Mouse (Mus musculus) Muller cell, postnatal 12 days (primary cell): Measurements from ENCODE around the gene Raet1e.
"Not testable (repeated sequence)": the region's sequence is repeated elsewhere in the genome, so short reads cannot be mapped to it uniquely, and the experiment has no call there.

Experiments used
- DNase-seq: peaks from one replicate; pipeline ENCODE4 v3.0.0-alpha.2; 2015; ENCODE audit errors: inconsistent ontology term

Raet1e gene

DNA sequence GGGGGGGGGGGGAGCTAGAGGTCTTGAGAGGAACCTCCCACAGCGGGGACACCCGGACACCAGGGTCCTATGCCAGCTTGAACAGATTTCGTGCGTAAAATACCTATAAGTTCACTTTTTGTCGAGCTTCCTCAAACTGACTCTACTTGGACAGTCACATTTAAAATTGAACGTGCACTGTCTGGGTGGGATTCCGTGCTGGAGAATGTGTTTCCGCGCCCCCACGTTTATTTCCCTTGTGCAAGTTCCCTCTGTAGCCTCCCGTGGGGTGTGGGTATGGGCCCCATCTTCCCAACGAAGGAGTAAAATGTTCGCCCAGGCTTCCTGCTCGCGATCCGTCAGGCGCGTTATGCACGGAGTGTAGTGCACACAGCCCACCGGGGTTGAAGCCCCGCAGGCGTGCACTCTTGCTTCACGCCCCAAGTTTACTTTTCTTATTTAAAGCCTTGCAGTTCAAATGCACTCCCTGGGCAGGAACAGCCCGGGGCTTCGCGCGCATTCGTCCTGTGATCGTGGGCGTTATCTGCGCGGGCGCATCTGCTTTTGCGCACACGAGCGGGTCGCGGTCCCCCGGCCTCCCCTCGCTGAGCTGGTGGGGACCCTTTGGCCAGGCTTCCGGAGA lies 115.4 kb downstream of the Raet1e start:
- DNase-seq = peak; percentile 25

DNA sequence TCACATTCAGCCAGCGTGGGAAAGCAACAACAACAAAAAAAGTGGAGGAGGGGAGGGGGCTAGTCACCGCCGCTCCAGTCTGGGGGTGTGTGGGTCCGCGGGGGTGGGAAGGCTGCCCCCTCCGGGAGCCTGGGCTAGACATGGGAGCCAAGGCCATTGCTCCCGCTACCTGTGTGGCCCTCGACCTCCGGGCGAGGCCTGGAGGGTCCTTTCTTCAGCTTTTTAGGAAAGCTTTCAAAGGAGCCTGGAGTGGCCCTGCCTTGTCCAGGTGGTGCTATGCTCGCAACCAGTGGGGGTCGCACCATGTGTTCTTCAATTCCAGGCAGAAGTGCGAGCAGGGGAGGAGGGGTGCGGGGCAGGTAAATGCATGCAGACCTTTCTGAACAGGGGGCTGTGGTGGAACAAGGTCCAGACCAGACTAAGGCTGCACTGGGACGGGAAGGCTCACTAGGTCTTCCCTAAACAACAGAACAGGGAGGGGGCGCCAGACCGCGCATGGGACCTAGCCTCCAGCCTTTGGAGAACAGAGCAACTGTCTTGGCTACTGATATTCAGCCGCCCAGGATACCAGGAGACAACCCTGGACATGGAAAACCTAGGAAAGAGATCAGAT lies 116.2 kb downstream of the Raet1e start:
- DNase-seq = no peak

DNA sequence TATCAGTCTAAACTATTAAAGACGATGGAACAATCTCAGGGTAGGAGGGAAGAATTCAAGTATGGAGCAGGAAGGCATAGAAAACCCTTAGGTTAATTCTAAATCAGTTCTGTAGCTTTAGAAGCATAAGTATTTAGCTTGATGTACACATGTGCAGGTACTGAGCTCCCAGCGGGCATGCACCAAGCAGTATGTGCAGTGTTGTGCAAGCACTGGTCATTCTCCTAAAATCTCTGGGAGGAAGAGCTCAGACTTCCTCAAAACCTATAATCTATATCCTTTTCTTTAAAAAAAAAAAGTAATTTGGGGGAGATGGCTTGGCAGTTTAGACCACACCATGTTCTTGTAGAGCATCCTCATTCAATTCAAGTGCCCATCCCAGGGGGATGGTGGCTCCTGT lies 120.1 kb downstream of the Raet1e start:
- DNase-seq = not testable (repeated sequence)

DNA sequence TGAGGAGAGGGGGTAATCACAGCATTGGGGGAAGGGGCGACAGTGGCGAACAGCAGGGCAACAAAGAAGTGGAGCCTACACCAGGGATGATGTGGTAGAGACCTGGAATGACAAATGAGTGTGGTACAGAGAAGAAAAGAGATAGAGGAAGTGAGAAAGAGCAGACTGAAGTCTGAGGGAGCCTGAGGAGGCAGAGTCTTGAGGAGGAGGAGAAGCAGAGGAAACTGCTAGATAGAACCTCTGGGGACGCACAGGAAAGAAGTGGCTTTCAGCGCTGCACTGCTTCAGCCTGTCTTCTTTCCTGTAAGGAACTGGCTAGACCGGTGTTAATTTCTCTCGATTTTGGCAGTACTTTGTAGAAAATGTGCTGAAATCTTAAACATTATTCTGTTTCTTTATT lies 124.4 kb downstream of the Raet1e start:
- no peak for DNase-seq

DNA sequence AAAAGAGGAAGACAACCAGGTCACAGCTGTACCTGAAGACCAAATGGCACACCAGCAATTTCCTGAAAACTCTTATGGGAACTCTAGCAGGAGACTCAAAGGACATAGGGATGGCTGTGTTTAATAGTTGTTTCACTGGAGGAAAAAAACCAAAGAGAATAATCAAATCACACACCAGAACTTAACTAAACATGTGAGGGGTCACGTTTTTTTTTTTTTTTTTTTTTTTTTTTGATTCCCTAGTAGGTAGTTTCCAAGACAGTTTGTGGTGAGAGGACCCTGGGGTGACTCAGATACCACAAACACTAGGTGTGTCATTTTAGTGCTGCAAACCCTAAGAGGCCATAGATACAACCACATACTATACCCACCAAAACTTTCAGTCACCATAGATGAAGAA lies 137.3 kb downstream of the Raet1e start:
- no peak for DNase-seq

DNA sequence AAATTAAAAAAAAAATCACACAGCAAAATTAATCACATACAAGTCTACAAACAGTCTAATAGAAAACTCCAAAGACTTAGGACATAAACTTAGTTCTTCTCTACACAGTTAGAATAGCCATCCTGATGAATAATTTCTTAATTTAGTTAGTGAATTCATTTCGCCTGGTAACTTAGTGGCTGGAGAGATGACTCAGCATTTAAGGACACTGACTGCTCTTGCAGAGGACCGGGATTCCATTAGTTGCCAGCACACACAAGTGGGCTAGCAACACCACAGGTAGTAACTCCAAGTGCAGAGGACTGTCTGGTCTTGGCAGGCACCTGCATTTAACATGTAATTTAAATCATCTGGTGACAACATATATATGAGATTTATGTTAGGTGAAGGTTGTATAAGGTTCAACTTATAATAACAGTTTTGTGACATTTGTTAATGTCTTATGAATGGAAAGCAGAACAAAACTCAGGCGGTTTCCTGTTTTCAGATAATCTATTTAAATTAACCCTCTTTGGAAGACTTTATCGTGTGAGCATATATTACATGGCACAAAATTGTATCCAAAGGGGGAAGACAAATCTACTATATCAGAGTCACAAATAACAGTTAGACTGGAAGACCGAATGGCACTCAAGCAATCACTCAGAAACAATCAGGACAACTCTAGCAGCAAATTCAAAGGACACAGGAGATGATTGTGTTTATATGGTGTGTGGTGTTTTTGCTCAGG lies 138.8 kb downstream of the Raet1e start:
- DNase-seq = no peak

DNA sequence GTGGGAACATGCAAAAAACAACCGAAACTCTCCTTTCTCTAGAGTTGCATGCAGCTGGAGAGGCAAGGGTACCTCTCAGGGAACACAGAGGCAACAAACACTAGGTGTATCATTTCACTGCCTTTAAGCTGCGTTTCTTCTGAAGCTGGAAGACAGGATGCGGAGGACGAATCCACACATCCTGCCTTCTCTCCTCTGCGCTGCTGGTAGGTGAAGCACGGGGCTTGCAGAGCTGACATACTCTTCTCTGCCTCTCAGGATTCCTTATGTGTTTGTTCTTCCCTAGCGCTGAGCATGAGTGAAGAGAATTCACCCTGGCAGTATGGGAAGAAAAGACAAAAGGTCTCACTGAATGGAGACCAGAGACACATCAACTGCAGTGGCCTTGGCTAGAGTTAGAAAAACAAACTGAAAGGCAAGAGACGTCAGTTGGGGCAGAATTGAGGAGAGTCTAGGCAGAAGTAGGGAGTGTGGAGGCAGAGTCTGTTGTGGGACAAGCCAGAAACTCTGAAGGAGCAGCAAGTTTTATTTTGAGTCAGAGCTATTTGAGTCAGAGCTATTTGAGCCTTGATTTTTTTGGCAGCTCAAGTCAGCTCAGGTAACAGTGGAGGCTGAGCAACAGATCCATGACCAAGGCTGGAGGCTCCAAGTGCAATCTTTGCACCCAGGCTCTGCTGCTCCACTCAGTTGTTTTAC lies 139.5 kb downstream of the Raet1e start:
- DNase-seq = peak; percentile 9

DNA sequence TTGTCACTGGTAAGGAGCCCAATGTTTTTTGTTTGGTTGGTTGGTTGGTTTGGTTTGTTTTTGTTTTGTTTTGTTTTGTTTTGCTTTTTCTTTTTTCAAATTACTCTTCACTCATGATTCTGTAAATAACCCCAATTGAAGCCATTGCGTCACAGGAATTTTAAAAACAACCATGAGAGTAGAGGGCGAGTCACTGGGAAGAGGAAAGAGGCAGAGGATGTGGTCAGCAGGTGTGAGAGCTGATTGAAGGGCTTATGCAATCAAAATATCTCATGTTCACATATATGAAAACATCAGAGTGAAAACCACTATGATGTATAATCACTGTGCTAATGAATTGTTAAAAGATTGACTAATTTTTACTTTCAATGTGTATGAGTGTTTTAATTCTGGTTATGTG lies 141.0 kb downstream of the Raet1e start:
- peak; percentile 15 for DNase-seq

DNA sequence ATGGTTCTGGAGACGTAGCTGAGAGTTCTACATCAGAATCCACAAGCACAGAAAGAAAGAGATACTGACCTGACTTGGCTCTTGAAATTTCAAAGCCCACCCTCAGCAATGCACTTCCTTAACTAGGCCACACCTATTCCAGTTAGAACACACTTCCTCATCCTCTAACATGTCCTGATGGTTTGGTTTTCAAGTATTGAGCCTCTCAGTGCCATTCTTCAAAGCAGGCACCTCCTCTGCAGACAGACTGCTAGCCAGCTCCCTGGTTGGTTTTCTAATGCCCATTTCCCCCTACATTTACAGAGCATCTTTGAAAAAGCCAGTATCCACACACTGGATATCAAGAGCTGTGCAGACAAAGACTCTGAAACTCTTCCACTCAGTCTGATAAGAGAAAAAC lies 143.3 kb downstream of the Raet1e start:
- DNase-seq = no peak

DNA sequence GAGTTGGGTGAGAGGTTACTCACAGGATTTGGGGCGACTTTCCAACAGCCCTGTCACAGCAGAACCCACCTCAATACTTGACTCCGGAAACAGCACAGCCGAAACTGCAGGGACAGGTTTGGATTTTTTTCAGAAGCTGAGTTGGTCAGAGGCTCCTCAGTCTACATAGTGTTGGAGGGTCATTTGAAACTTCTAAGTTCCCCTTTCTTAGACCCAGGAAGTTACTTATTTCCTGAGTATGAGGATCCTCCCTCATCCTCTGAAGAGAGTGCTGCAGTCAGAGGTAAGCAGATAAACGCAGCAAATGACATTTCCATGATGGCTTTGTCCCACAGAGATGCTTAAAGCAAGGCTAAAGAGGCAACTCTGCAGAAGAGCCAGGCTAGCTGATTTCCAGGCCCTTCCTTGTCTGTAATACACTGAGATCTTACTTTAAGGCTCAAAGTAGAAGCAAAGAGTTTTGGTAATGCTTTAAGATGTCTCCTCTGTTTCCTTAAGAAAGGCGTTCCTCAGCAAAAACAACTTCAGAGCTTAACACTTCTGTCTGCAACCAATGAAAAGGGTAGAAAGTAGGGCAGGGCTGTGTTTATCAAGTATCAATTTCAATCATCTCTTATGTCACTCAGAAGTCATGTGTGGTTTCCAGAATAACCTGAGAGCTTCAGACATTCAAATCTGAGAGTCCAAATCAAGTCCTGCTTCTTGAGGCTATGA lies 144.1 kb downstream of the Raet1e start:
- DNase-seq = no peak

DNA sequence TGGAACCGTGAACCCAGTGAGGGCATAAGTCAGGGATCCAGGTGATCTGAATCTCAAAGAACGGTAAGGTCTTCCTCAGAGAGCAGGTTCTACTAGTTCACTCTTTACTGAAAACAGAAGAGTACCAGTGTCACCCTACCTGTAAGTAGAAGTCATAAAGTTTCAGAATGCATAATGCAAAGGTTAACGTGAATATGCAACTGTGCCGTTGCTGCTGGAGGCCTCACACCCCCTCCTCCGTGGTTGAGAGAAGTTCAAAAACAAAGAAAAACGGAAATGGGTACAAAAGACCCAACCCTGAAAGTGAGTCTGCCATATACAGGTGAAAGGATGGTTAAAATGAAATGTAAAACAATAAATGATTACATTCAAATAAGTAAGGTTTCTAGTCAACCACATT lies 145.4 kb downstream of the Raet1e start:
- DNase-seq = no peak

DNA sequence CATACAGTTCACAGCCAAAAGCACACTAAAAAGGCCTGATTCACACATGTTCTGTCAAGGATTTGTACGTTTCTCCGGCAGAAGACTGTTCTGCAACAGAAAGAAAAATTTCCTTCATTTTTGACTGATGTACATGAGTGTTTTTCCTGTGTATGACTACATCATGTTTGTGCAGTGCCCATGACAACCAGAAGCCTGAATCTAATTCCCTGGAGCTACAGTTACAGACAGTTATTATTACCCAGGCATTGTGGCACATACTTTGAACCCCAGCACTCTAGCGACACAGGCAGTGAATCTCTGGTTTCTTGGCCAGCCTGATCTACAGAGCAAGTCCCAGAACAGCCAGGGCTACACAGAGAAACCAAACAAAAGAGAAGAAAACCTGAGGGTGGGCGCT lies 147.4 kb downstream of the Raet1e start:
- DNase-seq = no peak

DNA sequence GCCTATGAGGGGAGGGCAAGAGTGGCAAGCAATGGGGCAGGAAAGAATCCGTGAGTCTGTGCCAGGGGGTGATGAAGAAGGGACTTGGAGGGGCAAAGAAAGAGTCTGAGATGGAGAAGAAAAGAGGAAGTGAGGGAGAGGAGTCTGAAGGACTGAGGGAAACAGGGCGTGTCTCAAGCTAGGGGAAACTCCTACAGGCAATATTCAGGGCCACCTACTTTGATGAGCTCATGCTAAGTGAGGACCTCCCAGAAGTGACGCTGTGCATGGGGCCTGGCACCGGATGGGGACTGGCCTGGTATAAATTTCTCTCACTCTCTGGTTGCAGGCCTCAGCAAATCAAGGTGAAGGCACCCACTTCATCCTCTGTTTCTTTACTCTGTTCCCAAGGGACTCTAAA lies 148.1 kb downstream of the Raet1e start:
- no peak for DNase-seq

DNA sequence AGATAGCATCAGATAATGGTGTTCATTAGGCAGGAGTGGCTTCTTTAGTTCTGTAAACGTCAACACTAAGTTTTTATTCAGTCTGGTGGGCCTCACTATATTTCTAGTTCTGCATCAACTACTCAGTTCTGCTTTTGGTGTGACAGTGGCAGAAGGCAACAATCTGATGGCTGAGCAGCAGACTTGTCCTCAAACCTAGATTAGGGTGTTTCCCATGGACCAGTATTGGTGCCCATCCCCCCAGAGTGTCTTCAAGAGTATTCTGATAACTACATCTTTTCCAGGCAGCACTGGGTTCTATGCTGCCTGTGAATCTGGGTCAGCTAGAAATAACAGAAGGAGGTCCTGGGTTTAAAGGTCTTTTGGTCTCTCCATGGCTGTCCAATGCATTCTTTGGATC lies 149.9 kb downstream of the Raet1e start:
- DNase-seq = no peak

DNA sequence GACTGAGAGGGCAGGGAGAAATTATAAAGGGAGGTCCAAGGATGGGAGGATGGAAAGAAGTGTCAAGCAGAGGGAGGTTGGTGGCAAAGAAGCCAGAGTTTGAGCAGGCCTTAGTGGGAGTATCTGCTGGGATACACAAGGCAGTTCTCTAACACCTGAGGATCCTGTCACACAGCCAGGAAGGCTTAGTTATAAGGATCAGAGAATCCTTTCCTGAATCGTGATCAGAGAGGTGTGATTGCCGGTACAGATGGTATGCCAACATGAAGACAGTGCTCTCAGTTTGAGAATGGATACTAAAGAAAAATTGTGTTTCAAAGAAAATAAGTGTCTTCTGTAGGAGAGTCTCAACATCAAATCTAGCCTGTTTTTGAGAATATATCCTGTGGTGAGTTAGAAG lies 164.5 kb downstream of the Raet1e start:
- no peak for DNase-seq

DNA sequence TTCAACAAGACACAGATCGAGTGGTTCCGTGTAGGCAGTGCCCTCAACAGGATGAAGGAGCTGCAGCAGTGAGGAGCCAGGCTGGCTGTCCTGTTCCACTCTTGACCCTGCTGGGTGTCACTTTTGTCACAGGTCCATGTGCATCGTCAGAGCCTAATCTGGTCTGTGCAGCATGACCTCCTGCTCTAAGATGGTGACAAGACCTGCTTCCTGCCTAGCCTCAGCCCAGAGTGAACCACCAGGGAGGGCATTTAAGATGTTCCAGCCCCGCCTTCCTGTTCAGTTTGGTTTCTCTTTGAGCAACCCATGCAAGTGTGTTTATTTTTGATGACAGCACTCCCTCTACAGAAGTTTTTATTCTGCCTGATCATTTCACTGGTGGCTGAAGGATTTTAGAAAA lies 187.4 kb downstream of the Raet1e start:
- DNase-seq = not testable (repeated sequence)

DNA sequence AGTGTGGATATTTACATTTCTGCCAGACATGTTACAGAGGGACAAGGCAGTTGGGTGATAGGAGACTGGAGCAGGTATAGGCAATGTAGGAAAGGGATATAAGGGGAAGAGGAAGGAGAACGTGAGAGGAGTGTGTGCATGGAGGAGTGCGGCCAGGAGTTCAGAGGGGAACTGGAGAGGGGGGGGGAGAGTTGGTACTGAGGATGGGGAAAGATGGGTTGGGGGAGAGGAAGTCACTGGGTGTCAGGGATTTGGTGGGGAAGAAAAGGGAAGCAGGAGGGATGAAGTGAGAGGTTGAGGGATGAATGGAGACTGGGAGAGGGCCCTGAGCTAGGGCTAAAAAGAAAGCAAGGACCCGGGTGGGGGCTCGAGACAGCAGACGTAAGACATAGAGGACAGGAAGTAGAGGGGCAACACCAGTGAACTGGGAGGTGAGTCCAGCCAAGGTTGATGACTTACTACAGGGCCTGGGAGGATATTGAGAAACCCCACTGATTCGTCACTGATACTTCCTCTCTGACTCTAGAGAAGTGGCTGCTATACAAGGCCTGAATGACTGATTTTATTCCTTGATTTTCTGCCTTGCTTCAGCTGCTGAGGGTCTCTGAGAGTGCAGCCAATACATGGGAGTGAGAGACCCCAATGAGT lies 195.3 kb downstream of the Raet1e start:
- DNase-seq = not testable (repeated sequence)

DNA sequence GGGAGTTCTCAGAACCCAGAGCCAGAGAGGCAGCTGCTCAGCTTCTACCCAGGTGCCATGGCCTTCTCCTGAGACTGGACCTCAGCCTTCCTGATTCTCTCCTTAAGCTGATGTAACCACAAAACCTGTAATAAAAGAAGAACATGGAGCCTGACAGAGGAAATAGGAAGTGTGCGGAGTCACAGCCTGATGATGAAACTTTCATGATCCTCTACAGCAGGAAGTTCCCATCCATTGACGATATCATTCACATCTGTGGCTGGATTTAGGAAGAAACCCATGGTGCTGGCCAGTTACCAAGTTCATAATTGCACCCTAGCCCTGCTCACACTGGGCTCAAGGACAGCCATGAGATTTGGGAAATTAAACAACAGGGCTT lies 195.8 kb downstream of the Raet1e start:
- not testable (repeated sequence) for DNase-seq

DNA sequence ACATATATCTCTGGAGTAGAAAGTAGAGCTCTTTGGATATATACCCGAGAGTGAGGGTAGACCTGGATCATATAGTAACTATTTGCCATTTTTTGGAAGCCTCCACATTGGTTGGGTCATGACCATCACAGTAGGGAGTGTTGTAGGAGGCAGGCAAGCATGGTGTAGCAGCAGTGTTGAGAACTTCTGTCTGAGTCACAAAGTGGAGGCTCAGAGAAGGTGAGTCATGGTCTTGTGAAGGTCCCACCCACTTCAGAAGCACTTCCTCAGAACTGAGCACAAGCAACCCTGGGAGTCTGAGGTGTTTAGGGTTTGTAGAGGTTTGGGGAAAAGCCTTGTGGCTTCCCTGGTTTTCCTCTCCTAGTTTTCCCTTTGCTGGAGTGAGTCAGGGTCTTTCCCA lies 199.0 kb downstream of the Raet1e start:
- DNase-seq = not testable (repeated sequence)

DNA sequence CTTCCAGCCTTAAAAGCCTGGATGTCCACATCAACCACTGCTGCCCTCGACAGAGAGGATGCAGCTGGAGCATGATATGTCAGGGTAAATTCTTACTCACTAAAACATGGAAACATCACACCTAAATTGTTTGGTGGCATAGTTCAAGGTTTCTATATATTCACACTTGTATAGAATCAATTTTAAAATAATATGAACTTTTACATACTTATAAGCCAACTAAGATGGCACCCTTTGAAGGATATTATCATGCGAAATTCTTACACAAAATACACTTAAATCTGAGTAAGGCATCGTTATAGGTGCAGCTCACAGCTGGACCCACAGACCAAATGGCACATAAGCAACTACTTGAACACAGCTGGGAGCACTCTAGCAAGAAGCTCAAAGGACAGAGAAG lies 201.9 kb downstream of the Raet1e start, which contains the start of gene Raet1d:
Gene Raet1d (plus strand): TSS at position 301 of the 400 bp plus-strand sequence.
- DNase-seq = not testable (repeated sequence)

DNA sequence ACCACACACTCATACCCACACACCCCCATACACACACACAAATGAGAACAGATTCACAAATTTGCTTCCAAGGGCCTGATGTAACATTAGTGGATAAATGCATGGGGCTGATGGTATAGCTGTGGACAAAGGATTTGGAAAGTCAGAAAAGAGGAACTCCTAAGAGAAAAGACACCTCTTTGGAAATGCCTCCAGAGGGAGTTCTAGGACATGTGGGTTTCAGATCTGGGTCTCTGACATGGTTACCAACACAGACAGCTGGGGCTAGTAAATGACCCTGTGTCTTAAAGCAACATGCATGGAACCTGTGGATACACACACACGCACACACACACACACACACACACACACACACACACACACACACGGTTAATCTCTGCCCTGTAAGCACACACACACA lies 202.6 kb downstream of the Raet1e start:
- DNase-seq = not testable (repeated sequence)
